ENCODE assay signal across 28 mouse cellular contexts in the genomic region with DNA sequence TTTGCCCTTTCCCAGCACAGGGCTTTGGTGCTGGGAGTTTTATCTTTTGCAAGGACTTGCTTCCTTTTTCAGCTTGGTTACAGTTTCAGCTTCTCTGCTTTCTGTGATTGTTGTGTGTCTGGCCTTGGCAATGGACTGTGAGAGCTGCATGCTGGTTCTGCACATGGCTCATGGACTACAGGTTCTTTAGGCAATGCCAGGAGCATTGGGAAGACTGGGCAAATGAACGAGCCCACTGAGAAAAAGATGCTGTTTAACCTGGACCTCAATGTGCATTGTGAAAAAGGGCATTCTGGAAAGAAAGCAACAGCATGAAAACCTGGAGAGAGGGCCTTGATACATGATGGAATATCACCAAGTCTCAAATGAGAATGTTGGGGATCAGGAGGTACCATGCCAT.
"Had no signal": no experiment of that assay in that cellular context is flagged by ENCODE, and none has a peak within 500 bp of the region (broad histone marks: within the 10 kb centered on the region; RNA-seq: fewer than 3 reads in every experiment).

No protein-coding gene starts in this region.

- H3K4me2 ChIP-seq: heart, embryonic 12.5 days; heart, embryonic 15.5 days; hindbrain, embryonic 12.5 days; hindbrain, embryonic 14.5 days; intestine, embryonic 15.5 days; limb, embryonic 13.5 days; limb, embryonic 15.5 days; liver, embryonic 12.5 days had no signal

- H3K4me3 ChIP-seq: gastrocnemius, adult 2 months; heart, embryonic 10.5 days; heart, embryonic 12.5 days; heart, embryonic 15.5 days; hindbrain, embryonic 10.5 days; hindbrain, embryonic 12.5 days; intestine, embryonic 15.5 days; layer of hippocampus, adult 2 months; left cerebral cortex, adult 2 months; limb, embryonic 13.5 days; limb, embryonic 15.5 days; liver, embryonic 12.5 days had no signal

- H3K9me3 ChIP-seq: heart, embryonic 10.5 days; heart, embryonic 15.5 days; intestine, embryonic 15.5 days; limb, embryonic 13.5 days; limb, embryonic 15.5 days; liver, embryonic 12.5 days had no signal

- H3K9ac ChIP-seq: heart, embryonic 12.5 days; heart, embryonic 15.5 days; hindbrain, embryonic 12.5 days; hindbrain, embryonic 14.5 days; intestine, embryonic 15.5 days; limb, embryonic 13.5 days; limb, embryonic 15.5 days; liver, embryonic 12.5 days; liver, embryonic 14.5 days had no signal

- H3K4me1 ChIP-seq: heart, embryonic 10.5 days; intestine, embryonic 15.5 days; limb, embryonic 13.5 days; limb, embryonic 15.5 days; liver, embryonic 12.5 days had no signal

- H3K27ac ChIP-seq: gastrocnemius, adult 2 months; heart, embryonic 10.5 days; hindbrain, embryonic 10.5 days; hindbrain, embryonic 12.5 days; hindbrain, embryonic 14.5 days; intestine, embryonic 15.5 days; layer of hippocampus, adult 2 months; left cerebral cortex, adult 2 months; limb, embryonic 13.5 days; limb, embryonic 15.5 days; liver, embryonic 12.5 days; liver, embryonic 14.5 days had no signal

- DNase-seq: gastrocnemius, adult 2 months; gastrocnemius, postnatal 10 days; gastrocnemius, postnatal 25 days; heart, adult 18-20 months; heart, postnatal 4 days; kidney, adult 18-20 months; kidney, adult 8-10 months; kidney, postnatal 10 days; kidney, postnatal 25 days; kidney, postnatal 4 days; left cerebral cortex, postnatal 4 days; lung, adult 18-20 months had no signal

- ATAC-seq: hindbrain, embryonic 16.5 days; inflammation-experienced regulatory T-cells, adult 6 months; intestine, embryonic 15.5 days; intestine, postnatal 0 days; liver, embryonic 12.5 days had no signal

- H3K36me3 ChIP-seq: heart, embryonic 10.5 days; heart, embryonic 12.5 days; heart, embryonic 15.5 days; hindbrain, embryonic 10.5 days; hindbrain, embryonic 12.5 days; intestine, embryonic 15.5 days; limb, embryonic 13.5 days; limb, embryonic 15.5 days; liver, embryonic 12.5 days had no signal

- H3K27me3 ChIP-seq: heart, embryonic 12.5 days; heart, embryonic 15.5 days; hindbrain, embryonic 12.5 days; intestine, embryonic 15.5 days; limb, embryonic 13.5 days; limb, embryonic 15.5 days; liver, embryonic 12.5 days had no signal
